Mouse (Mus musculus): Measurements from ENCODE around the gene Eps8. TPM values are rescaled to one million over a fixed set of nuclear protein-coding genes. Genes with fewer than 3 reads are reported as not detected.

The Eps8 gene
- polyA plus RNA-seq, 1 experiment from 2014 or later: 33.4 TPM

DNA sequence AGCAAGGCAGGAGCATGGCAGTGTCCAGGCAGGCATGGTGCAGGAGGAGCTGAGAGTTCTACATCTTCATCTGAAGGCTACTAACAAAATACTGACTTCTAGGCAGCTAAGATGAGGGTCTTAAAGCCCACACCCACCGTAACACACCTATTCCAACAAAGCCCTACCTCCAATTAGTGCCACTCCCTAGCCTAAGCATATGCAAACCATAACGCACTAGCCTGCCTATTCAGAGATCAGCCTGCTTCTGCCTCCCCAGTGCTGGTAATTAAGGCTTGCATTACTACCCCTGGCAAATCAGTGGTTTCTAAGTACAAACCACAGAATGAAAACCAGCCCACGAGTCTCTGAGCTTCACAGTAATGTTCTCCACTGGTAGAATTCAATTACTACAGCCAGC lies 15.2 kb upstream of the Eps8 start:
- no peak overlapping the region for H3K27ac ChIP-seq (ENCODE audit: low read length)
- H3K9ac ChIP-seq (ENCODE audit: low read length): no peak overlapping the region
- 86% methylated on average over 3 of the region's 3 CpGs for WGBS
- no peaks in the 10 kb centered on the region for H3K36me3 ChIP-seq (ENCODE audit: control insufficient read depth, insufficient read depth, low read length)
- no peak overlapping the region for H3K4me2 ChIP-seq (ENCODE audit: low read depth, low read length)
- no peaks in the 10 kb centered on the region for H3K27me3 ChIP-seq (ENCODE audit: control insufficient read depth, insufficient read depth, low read length)
- no peak overlapping the region for H3K4me3 ChIP-seq (replicated peaks; ENCODE audit: low read length)
- no peak for ATAC-seq (ENCODE audit: insufficient read depth, low FRiP score)
- H3K4me1 ChIP-seq (ENCODE audit: control insufficient read depth, insufficient read depth, low read length): no peaks in the 10 kb centered on the region
- H3K9me3 ChIP-seq (replicated peaks; ENCODE audit: control insufficient read depth, low read length): no peaks in the 10 kb centered on the region

- no peak overlapping the region for H3K4me2 ChIP-seq (ENCODE audit: low read depth, low read length)
- no peak overlapping the region for H3K27ac ChIP-seq (ENCODE audit: low read length)
- ATAC-seq (ENCODE audit: insufficient read depth, low FRiP score): no peak
- H3K4me1 ChIP-seq (ENCODE audit: control insufficient read depth, insufficient read depth, low read length): no peaks in the 10 kb centered on the region
- H3K36me3 ChIP-seq (ENCODE audit: control insufficient read depth, insufficient read depth, low read length): no peaks in the 10 kb centered on the region
- WGBS: 93% methylated on average over 1 of the region's 1 CpGs
- no peaks in the 10 kb centered on the region for H3K27me3 ChIP-seq (ENCODE audit: control insufficient read depth, insufficient read depth, low read length)
- H3K4me3 ChIP-seq (replicated peaks; ENCODE audit: low read length): no peak overlapping the region
- H3K9me3 ChIP-seq (replicated peaks; ENCODE audit: control insufficient read depth, low read length): no peaks in the 10 kb centered on the region
- no peak overlapping the region for H3K9ac ChIP-seq (ENCODE audit: low read length)
These were observed 14.8 kb upstream of the Eps8 start for GRCm38 (mm10) chr6:137669433-137669832.

DNA sequence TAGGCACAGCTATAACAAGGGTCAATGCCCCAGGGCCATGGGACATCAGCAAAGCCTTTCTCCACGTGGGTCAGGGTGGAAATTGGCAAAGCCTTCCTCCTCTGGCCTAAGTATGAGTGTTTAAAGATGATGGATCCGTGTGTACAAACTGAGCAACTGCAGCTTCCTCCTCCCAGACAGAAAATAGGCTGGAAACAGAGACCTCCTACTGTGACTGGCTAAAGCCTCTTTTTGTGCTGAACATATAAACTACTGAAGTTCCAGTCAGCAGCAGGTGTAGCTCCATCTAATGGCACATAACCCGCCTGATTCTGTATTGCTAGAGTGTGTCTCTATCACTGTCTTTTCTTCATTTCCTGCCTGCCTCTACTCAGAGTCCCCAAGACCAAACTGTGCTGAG lies 13.7 kb upstream of the Eps8 start:
- H3K36me3 ChIP-seq (ENCODE audit: control insufficient read depth, insufficient read depth, low read length): no peaks in the 10 kb centered on the region
- WGBS: 53% methylated on average over 3 of the region's 3 CpGs
- H3K9ac ChIP-seq (ENCODE audit: low read length): no peak overlapping the region
- H3K9me3 ChIP-seq (replicated peaks; ENCODE audit: control insufficient read depth, low read length): no peaks in the 10 kb centered on the region
- no peak overlapping the region for H3K4me2 ChIP-seq (ENCODE audit: low read depth, low read length)
- H3K27ac ChIP-seq (ENCODE audit: low read length): no peak overlapping the region
- no peaks in the 10 kb centered on the region for H3K4me1 ChIP-seq (ENCODE audit: control insufficient read depth, insufficient read depth, low read length)
- H3K27me3 ChIP-seq (ENCODE audit: control insufficient read depth, insufficient read depth, low read length): no peaks in the 10 kb centered on the region
- ATAC-seq (ENCODE audit: insufficient read depth, low FRiP score): no peak
- H3K4me3 ChIP-seq (replicated peaks; ENCODE audit: low read length): no peak overlapping the region

GRCm38 (mm10) chr6:137667665-137668064 lies 13.0 kb upstream of the Eps8 start:
- no peak for ATAC-seq (ENCODE audit: insufficient read depth, low FRiP score)
- Histone ChIP-seq H3K27me3 (ENCODE audit: control insufficient read depth, insufficient read depth, low read length) (no peaks in the 10 kb centered on the region), H3K4me3 (replicated peaks; ENCODE audit: low read length) (no peak overlapping the region), H3K9me3 (replicated peaks; ENCODE audit: control insufficient read depth, low read length) (no peaks in the 10 kb centered on the region), H3K4me1 (ENCODE audit: control insufficient read depth, insufficient read depth, low read length) (no peaks in the 10 kb centered on the region), H3K4me2 (ENCODE audit: low read depth, low read length) (no peak overlapping the region), H3K9ac (ENCODE audit: low read length) (no peak overlapping the region), H3K36me3 (ENCODE audit: control insufficient read depth, insufficient read depth, low read length) (no peaks in the 10 kb centered on the region), H3K27ac (ENCODE audit: low read length) (no peak overlapping the region)
- 64% methylated on average over 3 of the region's 3 CpGs for WGBS

GRCm38 (mm10) chr6:137664936-137665335 lies 10.3 kb upstream of the Eps8 start:
- ATAC-seq (ENCODE audit: insufficient read depth, low FRiP score): no peak
- WGBS: 55% methylated on average over 3 of the region's 3 CpGs
- Histone ChIP-seq H3K27me3 (ENCODE audit: control insufficient read depth, insufficient read depth, low read length) (no peaks in the 10 kb centered on the region), H3K27ac (ENCODE audit: low read length) (no peak overlapping the region), H3K4me3 (replicated peaks; ENCODE audit: low read length) (no peak overlapping the region), H3K36me3 (ENCODE audit: control insufficient read depth, insufficient read depth, low read length) (no peaks in the 10 kb centered on the region), H3K9me3 (replicated peaks; ENCODE audit: control insufficient read depth, low read length) (no peaks in the 10 kb centered on the region), H3K4me2 (ENCODE audit: low read depth, low read length) (no peak overlapping the region), H3K9ac (ENCODE audit: low read length) (no peak overlapping the region), H3K4me1 (ENCODE audit: control insufficient read depth, insufficient read depth, low read length) (no peaks in the 10 kb centered on the region)

DNA sequence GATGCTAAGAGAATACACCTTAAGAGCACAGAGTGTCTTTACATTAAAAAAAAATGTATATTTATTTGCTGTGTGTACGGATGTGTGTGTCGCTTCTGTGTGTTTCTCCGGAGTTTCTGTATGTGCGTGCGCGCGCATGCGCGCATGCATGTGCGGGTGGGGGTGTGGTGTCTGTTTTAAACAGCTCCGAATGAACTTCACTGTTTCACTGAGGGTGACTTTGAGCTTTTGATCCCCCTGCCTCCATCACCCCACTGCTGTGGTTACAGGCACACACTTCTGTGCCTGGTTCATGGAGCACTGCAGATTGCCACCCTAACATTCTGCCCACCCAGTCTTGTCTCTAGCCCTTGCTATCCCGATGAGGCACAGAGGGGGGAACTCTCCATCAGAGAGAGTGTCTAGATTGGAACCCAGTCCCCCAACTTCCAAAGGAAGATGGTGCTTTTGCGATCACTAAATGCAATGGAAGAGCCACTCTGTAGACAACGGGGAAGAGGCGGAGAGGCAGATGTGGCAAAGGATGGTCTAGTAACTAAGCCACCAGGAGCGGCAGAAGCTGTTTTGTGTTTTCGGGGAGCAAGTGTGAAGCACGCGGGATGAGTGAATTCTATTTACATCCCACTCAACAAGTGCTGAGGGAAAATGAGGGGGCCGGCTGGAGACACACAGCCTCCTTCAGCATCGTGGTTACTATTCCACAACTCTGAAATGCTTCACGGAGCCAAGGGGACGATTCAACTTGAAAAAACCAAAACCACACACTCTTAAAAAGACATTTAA lies 7.1 kb upstream of the Eps8 start:
- no peak overlapping the region for H3K27ac ChIP-seq (ENCODE audit: low read length)
- no peak for ATAC-seq (ENCODE audit: insufficient read depth, low FRiP score)
- H3K9me3 ChIP-seq (replicated peaks; ENCODE audit: control insufficient read depth, low read length): peaks cover 4% of the 10 kb centered on the region; the same call in 1 of the 2 replicates
- H3K4me2 ChIP-seq (ENCODE audit: low read depth, low read length): no peak overlapping the region
- no peaks in the 10 kb centered on the region for H3K27me3 ChIP-seq (ENCODE audit: control insufficient read depth, insufficient read depth, low read length)
- no peaks in the 10 kb centered on the region for H3K36me3 ChIP-seq (ENCODE audit: control insufficient read depth, insufficient read depth, low read length)
- no peaks in the 10 kb centered on the region for H3K4me1 ChIP-seq (ENCODE audit: control insufficient read depth, insufficient read depth, low read length)
- no peak overlapping the region for H3K4me3 ChIP-seq (replicated peaks; ENCODE audit: low read length)
- 92% methylated on average over 23 of the region's 23 CpGs for WGBS
- no peak overlapping the region for H3K9ac ChIP-seq (ENCODE audit: low read length)

DNA sequence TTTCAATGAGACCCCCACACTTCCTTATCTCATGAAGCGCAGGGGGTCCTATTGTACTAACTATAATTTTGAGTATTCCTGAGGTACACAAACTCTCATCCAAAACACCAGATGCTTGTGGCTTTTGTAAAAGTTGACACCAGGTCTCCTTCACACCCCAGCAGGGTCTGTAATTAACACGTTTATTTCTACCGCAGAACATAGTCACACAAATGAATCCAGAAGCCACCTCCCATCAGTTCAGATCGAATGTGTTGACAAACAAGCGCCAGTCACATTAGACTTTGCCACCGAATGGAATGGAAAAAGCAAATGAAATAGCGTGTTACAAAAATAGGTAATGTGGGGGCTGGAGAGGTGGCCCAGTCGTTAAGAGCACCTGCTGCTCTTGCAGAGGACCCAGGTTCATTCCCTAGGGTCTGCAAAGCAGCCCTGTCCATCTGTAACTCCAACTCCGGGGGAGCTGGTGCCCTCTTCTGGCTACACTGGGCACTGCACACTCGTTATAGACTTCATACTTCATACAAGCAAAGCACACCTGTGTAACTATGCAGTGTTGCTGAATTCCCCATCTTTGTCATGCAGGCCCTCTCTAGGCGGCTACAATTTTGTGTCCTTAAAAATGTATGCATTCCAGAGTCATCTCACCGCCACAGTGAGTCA lies 3.9 kb upstream of the Eps8 start:
- H3K4me3 ChIP-seq (replicated peaks; ENCODE audit: low read length): no peak overlapping the region
- H3K4me1 ChIP-seq (ENCODE audit: control insufficient read depth, insufficient read depth, low read length): no peaks in the 10 kb centered on the region
- 73% methylated on average over 12 of the region's 12 CpGs for WGBS
- no peak overlapping the region for H3K9ac ChIP-seq (ENCODE audit: low read length)
- ATAC-seq (ENCODE audit: insufficient read depth, low FRiP score): no peak
- H3K9me3 ChIP-seq (replicated peaks; ENCODE audit: control insufficient read depth, low read length): peaks cover 4% of the 10 kb centered on the region; the same call in 1 of the 2 replicates
- no peak overlapping the region for H3K4me2 ChIP-seq (ENCODE audit: low read depth, low read length)
- H3K36me3 ChIP-seq (ENCODE audit: control insufficient read depth, insufficient read depth, low read length): no peaks in the 10 kb centered on the region
- H3K27me3 ChIP-seq (ENCODE audit: control insufficient read depth, insufficient read depth, low read length): no peaks in the 10 kb centered on the region
- H3K27ac ChIP-seq (ENCODE audit: low read length): no peak overlapping the region

DNA sequence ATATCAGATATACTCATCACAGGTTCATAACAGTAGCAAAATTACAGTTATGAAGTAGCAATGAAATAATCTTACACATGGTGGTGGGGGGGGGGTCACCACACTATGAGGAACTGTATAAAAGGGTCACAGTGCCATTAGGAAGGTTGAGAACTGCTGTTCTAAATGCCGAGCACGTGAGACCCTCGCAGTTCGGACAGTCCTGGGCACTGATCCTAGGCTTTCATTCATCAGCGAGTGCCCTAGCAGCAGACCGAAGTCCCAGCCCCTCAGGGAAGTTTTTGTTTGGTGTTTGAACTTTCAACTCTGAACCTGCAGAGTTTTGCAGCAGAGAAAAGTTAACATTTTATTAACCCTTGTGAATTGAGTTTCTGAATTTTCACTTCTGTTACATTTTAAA lies 2.5 kb upstream of the Eps8 start:
- H3K27me3 ChIP-seq (ENCODE audit: control insufficient read depth, insufficient read depth, low read length): no peaks in the 10 kb centered on the region
- no peak overlapping the region for H3K4me2 ChIP-seq (ENCODE audit: low read depth, low read length)
- no peak overlapping the region for H3K9ac ChIP-seq (ENCODE audit: low read length)
- H3K27ac ChIP-seq (ENCODE audit: low read length): no peak overlapping the region
- no peak overlapping the region for H3K4me3 ChIP-seq (replicated peaks; ENCODE audit: low read length)
- no peaks in the 10 kb centered on the region for H3K36me3 ChIP-seq (ENCODE audit: control insufficient read depth, insufficient read depth, low read length)
- ATAC-seq (ENCODE audit: insufficient read depth, low FRiP score): no peak
- no peaks in the 10 kb centered on the region for H3K4me1 ChIP-seq (ENCODE audit: control insufficient read depth, insufficient read depth, low read length)
- WGBS: 75% methylated on average over 6 of the region's 6 CpGs
- H3K9me3 ChIP-seq (replicated peaks; ENCODE audit: control insufficient read depth, low read length): peaks cover 4% of the 10 kb centered on the region; the same call in 1 of the 2 replicates

- 27% methylated on average over 5 of the region's 7 CpGs for WGBS
- Histone ChIP-seq H3K4me1 (ENCODE audit: control insufficient read depth, insufficient read depth, low read length) (peaks cover 4% of the 10 kb centered on the region; the same call in 1 of the 2 replicates), H3K9me3 (replicated peaks; ENCODE audit: control insufficient read depth, low read length) (no peaks in the 10 kb centered on the region), H3K4me2 (ENCODE audit: low read depth, low read length) (peak overlapping the region; percentile 100), H3K9ac (ENCODE audit: low read length) (peak overlapping the region; percentile 88), H3K4me3 (replicated peaks; ENCODE audit: low read length) (peak overlapping the region; percentile 87), H3K27ac (ENCODE audit: low read length) (no peak overlapping the region), H3K36me3 (ENCODE audit: control insufficient read depth, insufficient read depth, low read length) (no peaks in the 10 kb centered on the region), H3K27me3 (ENCODE audit: control insufficient read depth, insufficient read depth, low read length) (no peaks in the 10 kb centered on the region)
- ATAC-seq (ENCODE audit: insufficient read depth, low FRiP score): no peak
These were observed 5.1 kb downstream of the Eps8 start for GRCm38 (mm10) chr6:137649528-137649927.

Data from stomach, embryonic 16.5 days (tissue).